Mouse (Mus musculus): Measurements from ENCODE around the gene Phf21a.
"Not testable (repeated sequence)": the region's sequence is repeated elsewhere in the genome, so short reads cannot be mapped to it uniquely, and the experiment has no call there.

The Phf21a gene

DNA sequence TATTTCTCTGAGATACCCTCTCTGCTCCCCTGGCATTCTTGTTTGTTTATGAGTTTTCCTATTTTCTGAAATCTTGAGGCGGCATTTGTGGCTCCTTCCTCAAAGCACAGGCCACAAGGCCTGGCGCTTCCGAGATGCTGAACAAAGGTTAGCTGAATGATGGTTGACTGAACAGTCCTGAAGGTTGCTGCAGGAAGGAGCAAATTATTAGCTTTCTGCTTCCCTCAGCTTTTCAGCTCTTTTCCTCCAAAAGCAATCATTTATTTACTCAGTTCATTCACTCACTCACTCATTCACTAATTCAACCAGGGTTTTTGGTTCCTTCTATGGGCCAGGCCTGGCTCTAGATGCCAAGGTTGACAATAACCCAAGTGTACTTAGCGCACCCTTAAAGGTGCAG, 10.7 kb upstream of the Phf21a start:
- no peak for DNase-seq (ENCODE audit: low spot score)

DNA sequence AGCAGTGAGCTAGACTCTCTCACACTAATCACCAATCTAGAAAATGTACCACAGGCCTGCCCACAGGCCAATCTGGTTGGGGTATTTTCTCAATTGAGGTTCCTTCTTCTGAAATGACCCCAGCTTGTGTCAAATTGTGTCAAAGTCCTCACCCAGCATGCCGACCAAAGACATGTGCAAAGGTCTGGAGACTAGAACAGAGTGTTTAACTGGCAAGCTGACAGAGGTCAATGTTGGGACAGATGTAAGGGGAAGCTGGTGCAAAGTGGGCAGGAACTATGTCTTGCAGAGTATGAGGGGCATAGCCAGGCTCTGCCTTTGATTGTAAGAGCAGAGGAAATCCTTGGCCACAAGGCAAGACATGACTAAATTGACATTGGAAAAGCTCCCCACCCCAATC, 7.2 kb upstream of the Phf21a start:
- no peak for DNase-seq (ENCODE audit: low spot score)

DNA sequence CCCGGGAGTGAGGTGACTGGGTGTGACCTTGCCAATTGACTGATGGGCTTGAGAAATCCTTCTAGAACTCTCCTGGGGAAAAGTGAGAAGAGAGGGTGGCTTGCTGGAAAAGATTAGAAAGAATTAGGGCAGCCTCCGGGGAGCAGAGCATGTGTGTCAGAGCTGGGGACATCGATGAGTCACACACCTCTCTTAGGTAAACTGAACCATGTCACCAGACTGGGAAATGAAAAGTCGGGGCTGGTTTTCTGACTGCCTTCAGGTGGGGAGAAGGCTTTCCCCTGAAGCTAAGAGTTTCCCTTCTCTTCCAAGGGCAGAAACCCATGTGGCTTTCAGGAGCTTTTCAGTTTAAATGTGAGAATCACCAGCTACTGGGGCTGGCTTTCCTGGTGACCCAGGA, 5.9 kb upstream of the Phf21a start:
- no peak for DNase-seq (ENCODE audit: low spot score)

DNA sequence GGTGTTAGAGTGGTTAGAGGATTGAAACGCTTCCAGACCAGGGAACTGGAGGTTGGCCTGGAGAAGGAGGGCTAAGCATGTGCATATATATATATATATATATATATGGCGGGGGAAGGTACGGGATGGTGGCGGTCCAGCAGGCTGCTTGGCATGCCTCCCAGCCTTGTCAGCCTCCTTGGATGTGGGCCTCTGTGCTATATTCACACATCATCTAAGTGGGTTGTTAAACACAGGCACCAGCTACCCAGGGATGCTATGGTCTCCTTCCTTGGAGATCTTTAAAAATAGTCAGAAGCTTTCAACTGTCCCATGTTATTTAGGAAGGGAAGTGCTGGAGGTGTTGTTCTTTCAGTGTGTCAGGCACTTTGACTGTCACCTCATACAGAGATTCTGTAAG, 3.1 kb upstream of the Phf21a start:
- no peak for DNase-seq (ENCODE audit: low spot score)

DNA sequence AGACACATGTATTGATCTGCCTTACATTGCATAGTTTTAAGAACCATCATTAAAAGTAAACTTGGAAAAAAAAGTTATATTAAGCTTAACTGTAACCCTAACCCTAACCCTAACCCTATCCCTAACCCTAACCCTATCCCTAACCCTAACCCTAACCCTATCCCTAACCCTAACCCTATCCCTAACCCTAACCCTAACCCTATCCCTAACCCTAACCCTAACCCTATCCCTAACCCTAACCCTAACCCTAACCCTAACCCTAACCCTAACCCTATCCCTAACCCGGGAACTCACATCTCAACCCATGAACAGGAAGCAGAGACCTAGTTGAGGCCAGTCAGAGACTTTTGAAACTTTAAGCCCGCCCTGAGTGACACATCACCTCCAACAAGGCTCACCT, 586 bp downstream of the Phf21a start:
- not testable (repeated sequence) for DNase-seq (ENCODE audit: low spot score)

DNA sequence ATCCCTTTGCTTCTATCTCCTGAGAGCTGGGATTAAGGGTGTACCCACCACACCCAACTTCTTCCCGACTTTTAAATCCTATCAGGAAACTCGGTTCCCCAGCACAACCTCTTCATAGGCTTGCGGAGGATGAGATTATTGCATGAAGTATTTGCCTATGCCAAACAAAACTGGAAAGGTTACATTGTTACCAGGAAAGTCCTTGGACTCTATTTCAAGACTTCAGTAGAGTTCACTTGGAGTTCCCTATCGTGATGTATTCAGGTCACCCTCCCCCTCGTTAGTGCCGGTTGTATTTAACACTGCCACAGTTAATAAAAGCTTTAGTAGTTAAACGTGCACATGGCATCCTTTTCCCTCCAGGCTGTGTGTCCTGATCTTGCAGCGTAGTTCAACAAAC, 1.2 kb downstream of the Phf21a start:
- DNase-seq (ENCODE audit: low spot score) = no peak

DNA sequence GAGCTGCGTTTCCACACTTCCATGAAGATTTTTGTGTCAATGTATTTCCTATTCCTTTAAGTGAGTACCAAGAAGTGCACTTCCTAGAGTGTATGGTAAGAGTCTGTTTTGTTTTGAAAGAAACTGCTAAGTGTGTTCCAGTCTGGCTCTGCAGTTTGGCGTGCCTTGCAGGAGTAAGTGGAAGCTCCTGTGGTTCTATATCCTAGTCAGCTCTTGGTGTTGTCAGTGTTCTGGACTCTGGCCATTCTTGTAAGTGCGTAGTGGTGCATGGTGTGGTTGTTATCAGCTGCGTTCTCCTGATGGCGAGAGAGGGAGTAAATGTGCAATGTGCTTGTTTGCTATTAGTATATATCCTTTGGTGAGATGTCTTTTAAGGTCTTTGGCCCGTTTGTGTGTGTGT, 7.9 kb downstream of the Phf21a start:
- no peak for DNase-seq (ENCODE audit: low spot score)

DNA sequence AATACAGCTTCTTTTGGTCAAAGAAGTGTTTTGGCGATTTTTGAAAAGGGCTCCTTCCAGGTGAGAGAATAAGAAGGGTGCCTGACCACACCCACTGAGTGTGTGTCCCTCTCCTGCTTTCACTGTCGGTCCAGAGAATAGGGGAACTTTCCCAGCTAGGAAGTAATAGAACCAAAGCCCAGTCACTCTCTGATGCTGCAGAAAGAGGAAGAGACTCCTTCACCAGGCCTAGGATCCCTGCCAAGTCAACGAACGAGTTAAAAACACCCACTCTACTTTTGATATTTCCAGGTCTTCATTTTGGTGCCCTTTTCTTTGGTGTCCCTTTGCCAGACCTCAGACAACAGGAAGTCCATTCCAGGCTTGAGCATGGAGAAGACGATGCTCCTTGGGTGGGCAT, 31.6 kb downstream of the Phf21a start:
- no peak for DNase-seq (ENCODE audit: low spot score)

DNA sequence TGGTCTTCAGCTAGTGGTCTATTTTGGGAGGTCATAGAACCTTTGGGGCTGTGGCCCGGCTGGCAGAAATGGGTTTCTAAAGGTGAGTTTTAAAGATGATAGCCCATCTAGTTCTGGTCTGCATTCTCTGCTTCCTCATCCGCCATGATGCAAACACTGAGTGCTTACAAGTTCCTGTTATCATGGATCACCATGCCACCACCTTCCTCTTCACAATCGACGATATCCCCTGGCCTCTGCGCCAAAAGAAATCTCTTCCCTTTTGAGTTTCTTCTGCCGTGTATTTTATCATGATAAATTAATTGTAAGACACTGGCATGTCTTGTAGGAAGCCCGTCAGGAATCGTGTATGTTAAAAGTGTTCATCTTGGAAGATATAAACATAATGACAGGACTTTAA, 32.4 kb downstream of the Phf21a start:
- no peak for DNase-seq (ENCODE audit: low spot score)

DNA sequence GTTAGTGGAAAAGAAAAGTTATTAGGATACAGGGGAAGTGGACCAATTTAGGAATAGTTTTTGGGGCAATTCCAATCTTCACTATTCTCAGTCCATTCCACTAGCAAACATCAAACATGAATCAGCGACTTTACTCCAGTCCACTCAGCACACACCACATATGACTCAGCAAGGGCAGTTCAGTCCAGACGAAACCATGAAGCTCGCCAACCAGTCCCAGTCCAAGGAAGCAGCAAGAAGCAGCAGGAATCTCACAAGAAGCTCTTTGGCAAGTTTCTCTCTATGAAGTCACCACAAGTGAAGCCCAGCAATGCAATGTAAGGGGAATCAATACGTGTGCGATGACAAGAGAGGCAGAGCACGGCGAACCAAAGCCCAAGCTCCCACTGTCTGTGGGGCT, 37.2 kb downstream of the Phf21a start:
- no peak for DNase-seq (ENCODE audit: low spot score)

DNA sequence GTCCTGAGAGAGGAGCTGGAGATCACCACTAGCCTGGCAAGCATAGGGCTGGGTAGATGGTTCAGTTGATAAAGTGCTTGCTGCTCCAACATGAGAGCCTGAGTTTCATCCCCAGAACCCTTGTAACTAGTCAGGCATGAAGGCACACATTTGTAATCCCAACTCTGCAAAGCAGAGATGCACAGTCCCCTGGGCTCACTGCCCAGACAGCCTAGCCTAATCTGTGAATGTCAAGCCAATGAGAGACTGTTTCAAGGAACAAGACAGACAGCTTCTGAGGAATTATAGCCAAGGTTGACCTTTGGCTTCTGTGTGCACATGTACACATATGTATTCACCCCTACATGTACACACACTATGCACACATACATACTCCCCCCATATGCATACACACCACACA, 45.8 kb downstream of the Phf21a start:
- DNase-seq (ENCODE audit: low spot score) = no peak

DNA sequence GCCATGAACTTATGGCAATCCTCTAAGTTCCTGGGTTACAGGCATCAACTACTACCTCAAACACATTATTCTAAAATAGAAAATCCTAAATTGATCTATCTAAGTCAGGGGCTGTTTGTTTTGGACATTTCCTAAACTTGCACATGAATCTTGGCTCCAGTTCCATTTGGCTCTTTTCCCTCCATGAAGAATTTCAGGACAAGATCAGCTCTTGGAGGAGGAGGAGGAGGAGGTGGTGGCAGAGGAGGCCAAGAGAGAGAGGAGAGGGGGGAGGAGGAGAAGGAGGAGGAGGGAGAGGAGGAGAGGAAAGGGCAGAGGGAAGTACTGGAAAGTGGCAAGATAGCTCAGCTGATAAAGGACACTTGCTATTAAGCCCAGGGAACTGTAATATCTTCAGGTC, 46.4 kb downstream of the Phf21a start:
- DNase-seq (ENCODE audit: low spot score) = no peak

DNA sequence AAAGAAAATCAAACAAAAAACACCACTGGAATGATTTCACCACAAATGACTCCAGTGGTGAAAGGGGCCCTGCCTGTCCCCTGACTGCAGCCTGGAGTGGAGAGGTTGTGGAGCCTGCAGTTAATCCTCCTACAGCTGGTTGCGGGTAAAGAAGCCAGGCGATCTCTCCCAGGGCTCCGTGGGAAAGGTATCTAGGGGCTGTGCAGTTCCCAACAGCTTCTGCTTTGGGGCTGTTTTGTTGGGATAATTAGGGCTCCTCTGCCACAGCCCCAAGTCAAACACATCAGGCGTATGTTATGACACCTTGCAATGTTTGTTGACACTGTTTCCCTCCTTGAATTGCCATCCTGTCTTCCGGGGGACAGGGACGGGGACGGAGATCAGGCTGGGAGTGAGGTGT, 47.5 kb downstream of the Phf21a start:
- DNase-seq (ENCODE audit: low spot score) = peak; percentile 15

DNA sequence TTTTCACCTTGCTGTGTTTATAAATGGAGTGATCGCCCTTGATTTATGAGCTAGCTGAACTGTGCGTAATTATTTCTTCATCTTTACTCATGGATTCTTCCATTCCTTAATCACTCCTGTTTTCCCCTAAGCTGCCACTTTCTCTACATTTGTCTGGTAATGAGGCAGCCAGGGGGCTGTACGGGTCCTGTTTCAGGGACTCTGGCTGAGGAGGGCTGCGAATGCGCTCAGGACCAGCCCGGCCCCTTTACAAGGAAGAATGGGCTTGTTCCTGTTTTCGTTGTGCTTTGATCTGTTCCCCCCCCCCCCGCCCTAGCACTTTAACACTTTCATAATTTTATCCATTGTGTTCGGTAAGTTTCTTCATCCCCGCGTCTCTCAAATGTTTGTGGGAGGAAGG, 48.2 kb downstream of the Phf21a start:
- DNase-seq (ENCODE audit: low spot score) = peak; percentile 49

DNA sequence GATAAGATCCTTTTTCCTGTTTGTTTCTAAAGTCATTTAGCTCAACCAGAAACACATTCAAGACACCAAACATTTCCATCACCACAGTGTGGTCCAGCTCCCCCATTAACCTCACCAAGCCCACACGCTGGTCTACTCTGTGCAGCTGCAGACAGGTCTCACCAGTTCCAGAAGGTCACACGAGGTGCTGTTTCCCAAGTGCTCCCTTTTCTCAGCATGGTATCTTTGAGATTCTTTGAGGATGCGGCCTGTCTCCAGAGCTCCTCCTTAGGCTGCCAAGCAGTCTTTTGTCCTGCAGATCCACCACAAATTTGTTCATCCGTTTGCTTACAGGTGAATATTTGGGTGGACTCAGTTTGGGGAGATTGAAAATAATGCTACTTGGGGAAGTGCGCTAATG, 51.0 kb downstream of the Phf21a start:
- DNase-seq (ENCODE audit: low spot score) = no peak

DNA sequence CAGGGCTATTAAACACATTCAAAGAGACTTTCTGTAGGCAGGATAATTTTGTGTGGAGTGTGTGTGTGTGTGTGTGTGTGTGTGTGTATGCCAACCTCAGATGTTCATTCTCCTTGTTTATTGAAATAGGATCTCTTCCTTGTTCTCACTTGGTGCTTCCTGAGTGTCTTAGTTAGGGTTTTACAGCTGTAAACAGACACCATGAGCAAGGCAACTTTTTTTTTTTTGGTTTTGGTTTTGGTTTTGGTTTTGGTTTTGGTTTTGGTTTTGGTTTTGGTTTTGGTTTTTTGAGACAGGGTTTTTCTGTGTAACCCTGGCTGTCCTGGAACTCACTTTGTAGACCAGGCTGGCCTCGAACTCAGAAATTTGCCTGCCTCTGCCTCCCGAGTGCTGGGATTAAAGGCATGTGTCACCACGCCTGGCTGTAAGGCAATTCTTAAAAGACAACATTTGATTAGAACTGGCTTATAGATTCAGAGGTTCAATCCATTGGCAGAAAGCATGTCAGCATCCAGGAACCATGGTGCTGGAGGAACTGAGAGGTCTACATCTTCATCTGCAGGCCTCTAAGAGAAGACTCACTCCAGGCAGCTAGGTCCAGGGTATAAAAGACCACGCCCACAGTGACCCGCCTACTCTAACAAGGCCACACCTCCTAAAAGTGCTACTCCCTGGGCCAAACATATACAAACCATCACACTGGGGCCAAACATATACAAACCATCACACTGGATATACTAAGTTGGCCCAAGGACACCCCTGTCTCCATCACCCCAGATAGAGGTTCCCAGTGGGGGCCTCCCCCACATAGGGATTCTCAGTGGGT, 55.2 kb downstream of the Phf21a start:
- not testable (repeated sequence) for DNase-seq (ENCODE audit: low spot score)

DNA sequence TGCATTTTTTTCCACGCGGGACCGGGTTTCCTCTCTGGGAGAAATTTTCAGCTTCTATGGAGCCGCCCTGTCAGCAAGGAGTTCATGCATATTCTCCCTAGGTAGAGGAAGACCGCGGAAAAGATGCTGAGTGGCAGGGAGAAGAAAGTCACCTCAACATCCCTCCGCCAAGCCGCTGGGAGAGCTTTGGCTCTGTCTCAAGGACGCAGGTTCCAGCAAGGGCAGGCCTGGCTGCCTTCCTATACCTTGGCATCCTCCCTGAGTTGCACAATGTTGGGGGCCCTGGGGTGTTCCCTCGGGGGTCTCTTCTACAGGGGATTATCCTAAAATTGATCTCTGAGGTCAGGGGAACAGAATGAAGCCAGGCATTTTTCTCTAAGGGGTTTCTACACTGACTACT, 71.4 kb downstream of the Phf21a start:
- DNase-seq (ENCODE audit: low spot score) = no peak

DNA sequence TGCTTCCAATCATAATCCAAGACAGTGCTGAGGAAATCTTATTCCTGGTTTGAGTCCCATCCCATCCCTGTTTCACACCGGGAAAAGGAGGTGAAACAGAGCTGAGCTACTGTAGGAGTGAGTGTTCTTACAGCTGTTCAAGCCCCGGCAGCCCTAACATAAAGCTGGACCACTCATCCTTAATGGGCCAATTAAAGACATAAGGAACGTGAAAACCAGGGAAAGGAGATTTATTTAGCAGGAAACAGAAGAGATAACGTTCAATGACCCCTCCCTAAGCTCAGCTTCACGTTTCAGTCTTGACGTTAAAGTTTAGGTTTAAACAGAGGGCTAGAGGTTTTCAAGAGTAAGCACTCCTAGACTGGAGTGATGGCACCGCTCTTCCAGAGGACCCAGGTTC, 74.0 kb downstream of the Phf21a start:
- no peak for DNase-seq (ENCODE audit: low spot score)

DNA sequence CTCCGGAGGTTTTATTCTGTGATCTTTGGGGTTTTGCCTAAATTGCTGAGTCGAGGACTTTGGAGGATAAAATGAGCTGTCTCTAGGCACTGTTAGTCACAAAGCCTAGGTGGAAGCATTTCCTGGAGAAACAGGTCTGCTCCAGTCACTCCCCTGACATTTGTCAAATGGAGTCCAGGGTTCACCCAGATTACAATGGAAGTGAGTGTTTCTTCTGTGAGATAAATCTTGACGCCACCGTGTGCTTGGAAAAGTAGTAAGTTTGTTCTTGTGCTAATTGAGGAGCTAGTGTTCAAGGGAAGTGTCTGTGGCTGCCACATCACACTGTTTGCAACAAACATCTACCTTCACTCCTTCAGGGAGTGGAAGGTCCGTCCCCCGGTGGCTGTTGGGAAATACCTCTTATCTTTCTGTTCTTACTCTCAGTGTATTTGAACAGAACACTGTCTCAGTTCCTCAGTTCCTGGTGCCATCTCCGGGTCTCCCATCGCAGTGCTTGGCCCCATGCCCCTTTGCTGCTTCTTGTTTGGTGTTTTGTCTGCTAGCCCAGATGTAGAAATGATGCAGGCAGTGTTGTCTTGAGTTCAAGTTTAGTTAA, 78.2 kb downstream of the Phf21a start:
- no peak for DNase-seq (ENCODE audit: low spot score)

DNA sequence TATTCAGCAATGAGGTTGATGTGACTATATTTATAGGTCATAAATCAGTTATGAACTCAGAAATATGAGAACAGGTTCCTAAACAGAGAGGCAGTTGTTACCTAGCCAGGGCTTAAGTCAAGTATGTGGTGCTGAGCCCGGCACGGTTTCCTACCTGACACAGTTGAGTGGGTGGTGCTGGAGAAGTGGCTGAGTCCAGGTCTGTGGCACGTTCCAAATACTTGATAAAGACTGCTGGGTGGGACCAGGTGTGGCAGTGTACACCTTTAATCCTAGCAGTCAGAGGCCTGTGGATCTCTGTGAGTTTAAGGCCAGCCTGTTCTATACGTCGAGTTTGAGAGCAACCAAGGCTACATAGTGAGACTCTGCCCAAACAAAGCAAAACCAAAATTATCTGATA, 79.4 kb downstream of the Phf21a start:
- no peak for DNase-seq (ENCODE audit: low spot score)

DNA sequence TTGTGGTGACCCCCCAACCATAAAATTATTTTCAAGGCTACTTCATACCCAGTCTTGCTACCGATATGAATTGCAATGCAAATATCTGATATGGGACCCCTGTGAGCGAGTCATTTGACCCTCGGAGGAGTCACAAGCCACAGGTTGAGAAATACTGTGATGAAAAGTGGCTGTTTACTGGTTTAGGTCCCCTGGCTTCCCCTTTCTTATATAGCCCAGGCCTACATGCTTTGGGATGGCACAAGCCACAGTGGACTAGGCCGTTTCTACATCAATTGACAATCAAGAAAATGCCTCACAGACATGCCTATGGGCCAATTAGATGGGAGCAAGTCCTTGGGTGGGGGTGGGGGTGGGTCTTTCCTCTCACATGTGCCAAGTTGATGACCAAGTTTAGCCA, 80.3 kb downstream of the Phf21a start:
- DNase-seq (ENCODE audit: low spot score) = no peak

DNA sequence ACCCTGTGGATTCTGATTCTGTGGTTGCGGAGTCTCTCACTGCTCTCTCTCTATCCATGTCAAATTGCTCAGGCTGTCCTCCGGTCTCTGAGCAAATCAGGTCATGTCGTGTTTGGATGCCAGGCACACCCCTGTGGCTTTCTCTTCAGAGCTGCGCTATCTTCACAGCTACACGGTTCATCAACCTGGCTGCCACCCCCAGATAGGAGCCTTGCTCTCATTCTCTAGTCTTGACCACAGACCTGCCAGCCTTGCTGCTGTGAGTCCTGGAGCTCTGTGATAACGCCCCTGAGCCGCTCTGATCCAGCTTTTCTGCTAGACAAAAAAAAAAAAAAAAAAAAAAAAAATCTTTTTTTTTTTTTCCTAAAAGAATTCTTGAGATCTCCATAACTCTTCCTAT, 81.3 kb downstream of the Phf21a start:
- DNase-seq (ENCODE audit: low spot score) = no peak

DNA sequence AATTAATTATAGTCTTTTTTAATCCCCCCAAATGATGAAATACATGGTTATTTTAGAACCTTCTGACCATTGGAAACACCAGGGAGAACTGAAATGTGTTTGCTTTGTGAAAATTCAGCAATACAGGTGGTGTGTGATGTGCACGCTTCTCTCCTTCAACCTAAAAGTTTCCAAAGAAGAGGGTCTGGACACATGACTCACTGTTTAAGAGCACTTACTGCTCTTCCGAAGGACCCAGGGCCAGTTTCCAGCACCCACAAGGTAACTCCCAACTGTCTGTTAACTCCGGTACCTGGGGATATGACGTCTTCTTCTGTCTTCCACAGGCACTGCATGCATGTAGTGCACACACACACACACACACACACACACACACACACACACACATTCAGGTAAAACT, 82.1 kb downstream of the Phf21a start:
- no peak for DNase-seq (ENCODE audit: low spot score)

DNA sequence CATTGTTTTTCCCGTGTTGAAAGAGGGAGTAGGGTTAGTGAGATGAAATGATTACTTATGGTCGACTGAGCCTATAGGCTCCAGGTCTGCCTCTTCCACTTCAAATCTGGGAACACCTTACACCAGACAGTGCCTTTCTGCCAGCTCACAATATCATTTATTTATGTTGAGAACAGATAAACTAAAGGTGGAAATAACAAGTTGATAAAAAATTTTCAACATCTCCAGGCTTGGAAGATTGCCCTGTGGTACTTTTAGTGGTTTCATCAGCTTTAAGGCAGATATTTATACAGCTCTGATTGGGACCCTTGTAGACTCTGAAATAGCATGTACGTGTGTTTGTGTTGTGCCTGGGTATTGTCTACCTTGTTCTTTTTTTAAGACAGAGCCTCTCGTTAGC, 83.4 kb downstream of the Phf21a start:
- no peak for DNase-seq (ENCODE audit: low spot score)
